Mouse (Mus musculus): ENCODE results near the gene Psg28.
"Not testable (repeated sequence)": the region's sequence is repeated elsewhere in the genome, so short reads cannot be mapped to it uniquely, and the experiment has no call there.

The Psg28 gene

GRCm38 (mm10) chr7:18431941-18432340 lies at the start of gene Psg28:
Psg28 (minus strand) TSS chr7:18432041.
- not testable (repeated sequence) for DNase-seq (ENCODE audit: low spot score in 2 of 2)

GRCm38 (mm10) chr7:18403407-18403806 lies 28.4 kb downstream of the Psg28 start:
- no peak for DNase-seq (ENCODE audit: low spot score in 2 of 2)

GRCm38 (mm10) chr7:18402527-18403237 lies 29.2 kb downstream of the Psg28 start:
- DNase-seq (ENCODE audit: low spot score in 2 of 2), result no peak

- DNase-seq (ENCODE audit: low spot score in 2 of 2), result not testable (repeated sequence)
Measured at GRCm38 (mm10) chr7:18391483-18391882, 40.4 kb downstream of the Psg28 start.

- no peak for DNase-seq (ENCODE audit: low spot score in 2 of 2)
Measured at GRCm38 (mm10) chr7:18378295-18378694, 53.5 kb downstream of the Psg28 start.

All from urinary bladder, adult 18-20 months (tissue).